Mouse (Mus musculus) midbrain, embryonic 16.5 days (tissue): Measurements from ENCODE around the gene Arhgef5. TPM values are rescaled to one million over a fixed set of nuclear protein-coding genes. Genes with fewer than 3 reads are reported as not detected.
A peak's percentile ranks its signal among the peaks of the same experiment; 100 is the strongest.

ENCODE experiments used
- ATAC-seq: fragments of 200-750 bp; cut with Nextera tagmentation; 2 replicates; pipeline ENCODE4 v1.8.0; 2017; ENCODE audit warnings: moderate TSS enrichment
- H3K27ac ChIP-seq: fragments of 300-500 bp; sonication (generic); 2 replicates; pipeline ENCODE4 v1.5.1; 2014; ENCODE audit warnings: mild to moderate bottlenecking, low read length, mixed read lengths
- H3K27me3 ChIP-seq: fragments of 300-500 bp; sonication (generic); 2 replicates; pipeline ENCODE4 v1.6.1; 2014; ENCODE audit warnings: low read depth, low read length, mixed read lengths; ENCODE audit not compliant: control insufficient read depth, insufficient read depth
- H3K36me3 ChIP-seq: fragments of 300-500 bp; sonication (generic); 2 replicates; pipeline ENCODE4 v1.6.1; 2014; ENCODE audit warnings: mild to moderate bottlenecking, low read length, moderate library complexity, mixed read lengths; ENCODE audit not compliant: control insufficient read depth, insufficient read depth
- H3K4me1 ChIP-seq: fragments of 300-500 bp; sonication (generic); 2 replicates; pipeline ENCODE4 v1.6.1; 2014; ENCODE audit warnings: mild to moderate bottlenecking, low read length, mixed read lengths; ENCODE audit not compliant: control insufficient read depth, insufficient read depth
- H3K4me2 ChIP-seq: fragments of 300-500 bp; sonication (generic); 2 replicates; pipeline ENCODE4 v1.6.1; 2014; ENCODE audit warnings: mild to moderate bottlenecking, low read length, mixed read lengths
- H3K4me3 ChIP-seq: fragments of 300-500 bp; sonication (generic); 2 replicates; pipeline ENCODE4 v1.5.1; 2014; ENCODE audit warnings: low read depth, mild to moderate bottlenecking, low read length, moderate library complexity, mixed read lengths
- H3K9ac ChIP-seq: fragments of 300-500 bp; sonication (generic); 2 replicates; pipeline ENCODE4 v1.6.1; 2014; ENCODE audit warnings: low read depth, low read length, mixed read lengths
- H3K9me3 ChIP-seq: fragments of 300-500 bp; sonication (generic); replicated peaks from 2 replicates; pipeline ENCODE4 v1.6.1; 2014; ENCODE audit warnings: mild to moderate bottlenecking, low read length, mixed read lengths; ENCODE audit not compliant: control insufficient read depth, poor library complexity, severe bottlenecking
- WGBS: fragments of 180-500 bp; shearing (Covaris S2); extraction: QIAGEN DNeasy Blood & Tissue Kit; methylation state at CpG from one replicate; pipeline ENCODE4 v1.1.7; 2014; 5-methylcytosine and 5-hydroxymethylcytosine counted together
- polyA plus RNA-seq: library from polyadenylated mRNA; unstranded; fragments of >200 nt; fragmentation: Nextera tagmentation; extraction: Ambion mirVana; gene quantifications from 2 replicates; pipeline ENCODE4 v1.2.1, GENCODE M21; 2015

The Arhgef5 gene
- polyA plus RNA-seq, 1 experiment from 2014 or later = 2.4 TPM

GRCm38 (mm10) chr6:43309454-43309853 lies 44.1 kb downstream of the Arhgef5 start, which contains the start of gene Nobox:
TSS of gene Nobox (minus strand) at chr6:43309554.
- Histone ChIP-seq H3K27me3 (no peaks in the 10 kb centered on the region), H3K4me3 (no peak within 1 kb of the TSS), H3K36me3 (no peaks in the 10 kb centered on the region), H3K9me3 (no peaks in the 10 kb centered on the region), H3K27ac (no peak within 1 kb of the TSS), H3K4me2 (no peak within 1 kb of the TSS), H3K4me1 (0 out of 2 replicates have a peak, but pooled peaks cover 4% of the 10 kb centered on the region), H3K9ac (no peak within 1 kb of the TSS)
- WGBS = 57% methylated on average over 16 of the region's 16 CpGs
- no peak for ATAC-seq

GRCm38 (mm10) chr6:43310071-43310470 lies 44.7 kb downstream of the Arhgef5 start:
- 0 out of 2 replicates have a peak, but pooled peaks cover 4% of the 10 kb centered on the region for H3K4me1 ChIP-seq
- H3K27ac ChIP-seq = no peak overlapping the region
- H3K36me3 ChIP-seq = no peaks in the 10 kb centered on the region
- no peak overlapping the region for H3K4me3 ChIP-seq
- no peak for ATAC-seq
- no peaks in the 10 kb centered on the region for H3K9me3 ChIP-seq
- 79% methylated on average over 6 of the region's 6 CpGs for WGBS
- H3K27me3 ChIP-seq = no peaks in the 10 kb centered on the region
- H3K9ac ChIP-seq = no peak overlapping the region
- H3K4me2 ChIP-seq = no peak overlapping the region

GRCm38 (mm10) chr6:43312546-43312945 lies 47.2 kb downstream of the Arhgef5 start:
- H3K27ac ChIP-seq = peak overlapping the region; percentile 23; the same call in 1 of the 2 replicates
- ATAC-seq = no peak
- no peak overlapping the region for H3K9ac ChIP-seq
- H3K4me3 ChIP-seq = no peak overlapping the region
- no peaks in the 10 kb centered on the region for H3K36me3 ChIP-seq
- no peaks in the 10 kb centered on the region for H3K9me3 ChIP-seq
- H3K4me2 ChIP-seq = no peak overlapping the region
- H3K4me1 ChIP-seq = 0 out of 2 replicates have a peak, but pooled peaks cover 4% of the 10 kb centered on the region
- no peaks in the 10 kb centered on the region for H3K27me3 ChIP-seq

DNA sequence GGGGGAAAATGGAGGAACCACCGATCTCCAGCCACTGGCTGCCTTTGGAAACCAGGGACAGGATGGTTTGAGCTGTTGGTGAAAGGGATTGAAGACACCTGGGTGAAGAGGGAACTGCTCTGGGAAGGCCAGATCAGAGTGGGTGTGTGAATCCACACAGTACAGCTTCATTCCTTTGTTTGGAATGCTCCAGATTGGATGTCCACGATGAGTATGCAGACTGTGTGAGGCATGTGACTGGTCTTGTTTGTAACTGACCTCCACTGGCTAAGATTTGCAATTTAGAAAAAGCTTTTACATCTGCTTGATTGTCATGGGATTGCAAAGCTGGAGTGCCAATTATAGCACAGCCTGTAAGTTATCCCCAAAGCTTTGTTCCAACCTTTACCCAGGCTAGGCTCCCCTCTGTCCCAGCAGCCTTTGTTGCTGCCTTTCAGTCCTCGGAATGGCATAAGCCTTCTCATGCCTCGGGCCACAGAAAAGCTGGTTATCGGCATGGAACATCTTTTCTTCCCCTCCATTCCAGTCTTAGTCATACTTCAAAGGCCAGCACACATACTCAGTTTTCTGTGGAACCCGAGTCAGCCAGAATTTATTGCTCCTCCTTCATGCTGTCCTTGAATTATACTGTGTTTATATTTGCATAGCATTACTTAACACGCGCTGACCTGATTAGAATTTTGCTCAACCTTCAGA lies 47.7 kb downstream of the Arhgef5 start:
- Histone ChIP-seq H3K9me3 (no peaks in the 10 kb centered on the region), H3K27me3 (no peaks in the 10 kb centered on the region), H3K4me3 (no peak overlapping the region), H3K4me1 (0 out of 2 replicates have a peak, but pooled peaks cover 4% of the 10 kb centered on the region), H3K27ac (peak overlapping the region; percentile 42), H3K36me3 (no peaks in the 10 kb centered on the region), H3K9ac (no peak overlapping the region), H3K4me2 (no peak overlapping the region)
- WGBS = 36% methylated on average over 8 of the region's 8 CpGs
- ATAC-seq = peak; percentile 85

DNA sequence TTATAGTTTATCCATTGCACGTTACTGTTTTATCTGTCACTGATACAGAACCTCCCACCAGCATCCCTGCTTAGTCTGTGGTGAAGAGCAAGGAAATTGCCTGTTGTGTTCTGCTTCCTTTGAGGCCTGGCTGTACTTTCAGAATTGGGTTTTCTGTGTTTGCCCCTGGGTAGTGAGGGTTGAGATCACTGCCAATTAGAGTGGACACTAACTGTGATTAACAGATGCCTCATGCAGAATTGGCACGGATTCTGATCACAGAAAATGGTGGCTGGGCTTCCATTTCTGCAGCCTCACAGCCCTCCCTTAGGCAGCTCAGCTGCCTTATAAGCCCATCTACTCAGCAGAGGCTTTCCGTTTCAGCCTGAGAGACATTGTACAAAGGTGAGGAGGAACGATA lies 68.1 kb downstream of the Arhgef5 start:
- Histone ChIP-seq H3K27me3 (no peaks in the 10 kb centered on the region), H3K4me2 (no peak overlapping the region), H3K9me3 (no peaks in the 10 kb centered on the region), H3K9ac (no peak overlapping the region), H3K4me3 (no peak overlapping the region), H3K4me1 (no peaks in the 10 kb centered on the region), H3K27ac (no peak overlapping the region), H3K36me3 (no peaks in the 10 kb centered on the region)
- ATAC-seq = peak; percentile 52; the same call in 1 of the 2 replicates
- WGBS = 47% methylated on average over 4 of the region's 4 CpGs

DNA sequence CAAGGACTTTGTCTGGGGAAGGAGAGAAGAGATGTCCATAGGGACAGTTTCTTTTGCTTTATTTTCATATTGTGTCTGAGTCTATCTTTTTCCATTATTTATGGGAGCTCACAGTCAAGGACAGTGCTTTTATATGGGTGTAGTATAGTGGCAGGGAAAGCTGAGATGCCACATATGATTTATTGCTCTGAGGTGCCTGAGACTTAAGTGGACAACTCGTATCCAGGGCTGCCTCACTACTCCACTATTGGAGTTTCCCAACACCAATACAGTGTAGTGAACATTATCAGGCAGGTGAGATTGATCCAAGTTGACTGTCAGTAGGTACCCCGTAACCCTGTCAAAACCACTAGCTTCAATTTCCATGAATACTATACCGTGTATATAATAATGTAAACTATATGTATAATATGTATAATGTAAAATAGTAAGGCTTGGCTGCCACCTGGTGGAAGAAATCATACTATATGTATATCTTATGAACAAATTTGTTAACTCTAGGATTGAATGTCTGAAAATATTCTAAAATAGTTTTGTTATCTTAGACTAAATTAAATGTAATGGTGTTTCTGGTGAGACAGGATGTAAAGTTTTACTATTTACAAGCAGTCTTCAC lies 70.3 kb downstream of the Arhgef5 start:
- Histone ChIP-seq H3K36me3 (no peaks in the 10 kb centered on the region), H3K27ac (no peak overlapping the region), H3K9me3 (no peaks in the 10 kb centered on the region), H3K4me1 (no peaks in the 10 kb centered on the region), H3K9ac (no peak overlapping the region), H3K4me2 (no peak overlapping the region), H3K4me3 (no peak overlapping the region), H3K27me3 (no peaks in the 10 kb centered on the region)
- 87% methylated on average over 3 of the region's 3 CpGs for WGBS
- ATAC-seq = no peak; the same call in 1 of the 2 replicates

GRCm38 (mm10) chr6:43337491-43337961 lies 72.1 kb downstream of the Arhgef5 start:
- peak; percentile 64 for ATAC-seq
- WGBS = 41% methylated on average over 10 of the region's 10 CpGs

GRCm38 (mm10) chr6:43338804-43339203 lies 73.4 kb downstream of the Arhgef5 start:
- Histone ChIP-seq H3K4me2 (no peak overlapping the region), H3K27ac (no peak overlapping the region), H3K4me1 (no peaks in the 10 kb centered on the region), H3K4me3 (no peak overlapping the region), H3K27me3 (no peaks in the 10 kb centered on the region), H3K36me3 (no peaks in the 10 kb centered on the region), H3K9ac (no peak overlapping the region), H3K9me3 (no peaks in the 10 kb centered on the region)
- no peak for ATAC-seq
- WGBS = 82% methylated on average over 2 of the region's 2 CpGs

More at GRCm38 (mm10) chr6:43337491-43337961, 72.1 kb downstream of the Arhgef5 start:
- H3K27me3 ChIP-seq = no peaks in the 10 kb centered on the region
- no peaks in the 10 kb centered on the region for H3K9me3 ChIP-seq
- no peaks in the 10 kb centered on the region for H3K4me1 ChIP-seq
- H3K27ac ChIP-seq = no peak overlapping the region
- H3K4me2 ChIP-seq = no peak overlapping the region
- no peak overlapping the region for H3K4me3 ChIP-seq
- H3K9ac ChIP-seq = no peak overlapping the region
- no peaks in the 10 kb centered on the region for H3K36me3 ChIP-seq
